Mouse (Mus musculus): ENCODE measurements around the gene Tssk4. TPM values are rescaled to one million over a fixed set of nuclear protein-coding genes. Genes with fewer than 3 reads are reported as not detected.

Tssk4 gene
- 0.41 and 0.43 TPM in 2 replicates for polyA plus RNA-seq (2015; fragmentation: Nextera tagmentation; extraction: Ambion mirVana)

- peaks cover 5% of the 10 kb centered on the region; the same call in 1 of the 2 replicates for H3K36me3 ChIP-seq
- H3K27ac ChIP-seq, result no peak within 1 kb of the TSS
- H3K9ac ChIP-seq, result no peak within 1 kb of the TSS
- WGBS, result 95% methylated on average over 2 of the region's 2 CpGs
- no peak within 1 kb of the TSS for H3K4me2 ChIP-seq
- H3K4me1 ChIP-seq (replicated peaks), result peaks cover 5% of the 10 kb centered on the region
- no peaks in the 10 kb centered on the region for H3K9me3 ChIP-seq
- ATAC-seq (ENCODE audit: low FRiP score), result no peak
- no peaks in the 10 kb centered on the region for H3K27me3 ChIP-seq
- no peak within 1 kb of the TSS for H3K4me3 ChIP-seq
These were observed at the start of gene Tssk4 for GRCm38 (mm10) chr14:55649884-55650283. Gene Tssk4 (plus strand): TSS chr14:55650184.

GRCm38 (mm10) chr14:55603271-55603632 is 46.7 kb upstream of the Tssk4 start, which contains the start of gene Irf9:
Gene Irf9 (plus strand): TSS chr14:55603571.
- Histone ChIP-seq H3K36me3 (peaks cover 87% of the 10 kb centered on the region), H3K4me2 (peak within 1 kb of the TSS; percentile 34), H3K27ac (peak within 1 kb of the TSS; percentile 35), H3K4me3 (peak within 1 kb of the TSS; percentile 15), H3K9me3 (no peaks in the 10 kb centered on the region), H3K4me1 (replicated peaks) (peaks cover 6% of the 10 kb centered on the region), H3K9ac (peak within 1 kb of the TSS; percentile 2; the same call in 1 of the 2 replicates), H3K27me3 (no peaks in the 10 kb centered on the region)
- no peak for ATAC-seq (ENCODE audit: low FRiP score)
- 88% methylated on average over 7 of the region's 7 CpGs for WGBS

GRCm38 (mm10) chr14:55603633-55604576 is 46.1 kb upstream of the Tssk4 start:
- peak; percentile 86 for ATAC-seq (ENCODE audit: low FRiP score)
- WGBS, result 25% methylated on average over 19 of the region's 19 CpGs
- Histone ChIP-seq H3K9me3 (no peaks in the 10 kb centered on the region), H3K36me3 (peaks cover 87% of the 10 kb centered on the region), H3K4me3 (peak overlapping the region; percentile 15), H3K4me2 (peak overlapping the region; percentile 34), H3K27me3 (no peaks in the 10 kb centered on the region), H3K9ac (peak overlapping the region; percentile 2; the same call in 1 of the 2 replicates), H3K27ac (peak overlapping the region; percentile 35), H3K4me1 (replicated peaks) (peaks cover 6% of the 10 kb centered on the region)

- Histone ChIP-seq H3K27me3 (no peaks in the 10 kb centered on the region), H3K4me2 (no peak overlapping the region), H3K4me1 (replicated peaks) (peaks cover 6% of the 10 kb centered on the region), H3K9me3 (no peaks in the 10 kb centered on the region), H3K36me3 (peaks cover 87% of the 10 kb centered on the region), H3K4me3 (no peak overlapping the region), H3K27ac (no peak overlapping the region), H3K9ac (no peak overlapping the region)
- no peak for ATAC-seq (ENCODE audit: low FRiP score)
- WGBS, result 91% methylated on average over 11 of the region's 11 CpGs
These were observed 45.2 kb upstream of the Tssk4 start for GRCm38 (mm10) chr14:55604823-55605222.

GRCm38 (mm10) chr14:55605743-55606459 is 44.1 kb upstream of the Tssk4 start:
- H3K4me2 ChIP-seq, result no peak overlapping the region
- H3K36me3 ChIP-seq, result peaks cover 83% of the 10 kb centered on the region
- ATAC-seq (ENCODE audit: low FRiP score), result no peak
- H3K4me1 ChIP-seq (replicated peaks), result peaks cover 6% of the 10 kb centered on the region
- WGBS, result 94% methylated on average over 16 of the region's 16 CpGs
- no peak overlapping the region for H3K27ac ChIP-seq
- H3K9me3 ChIP-seq, result no peaks in the 10 kb centered on the region
- no peak overlapping the region for H3K4me3 ChIP-seq
- H3K9ac ChIP-seq, result no peak overlapping the region
- H3K27me3 ChIP-seq, result no peaks in the 10 kb centered on the region

- 95% methylated on average over 6 of the region's 6 CpGs for WGBS
- Histone ChIP-seq H3K4me1 (replicated peaks) (peaks cover 6% of the 10 kb centered on the region), H3K4me3 (no peak overlapping the region), H3K9me3 (no peaks in the 10 kb centered on the region), H3K27me3 (no peaks in the 10 kb centered on the region), H3K36me3 (peaks cover 60% of the 10 kb centered on the region), H3K9ac (no peak overlapping the region), H3K27ac (no peak overlapping the region), H3K4me2 (no peak overlapping the region)
- no peak for ATAC-seq (ENCODE audit: low FRiP score)
These were observed 41.6 kb upstream of the Tssk4 start for GRCm38 (mm10) chr14:55608339-55608738.

- H3K9me3 ChIP-seq, result no peaks in the 10 kb centered on the region
- no peak overlapping the region for H3K4me2 ChIP-seq
- H3K36me3 ChIP-seq, result peaks cover 23% of the 10 kb centered on the region
- WGBS, result 74% methylated on average over 6 of the region's 6 CpGs
- no peak overlapping the region for H3K9ac ChIP-seq
- no peaks in the 10 kb centered on the region for H3K27me3 ChIP-seq
- no peak for ATAC-seq (ENCODE audit: low FRiP score)
- no peaks in the 10 kb centered on the region for H3K4me1 ChIP-seq (replicated peaks)
- no peak overlapping the region for H3K4me3 ChIP-seq
- no peak overlapping the region for H3K27ac ChIP-seq
These were observed 36.6 kb upstream of the Tssk4 start for GRCm38 (mm10) chr14:55613346-55613745.

GRCm38 (mm10) chr14:55614565-55615178 is 35.3 kb upstream of the Tssk4 start:
- 85% methylated on average over 7 of the region's 7 CpGs for WGBS
- no peak overlapping the region for H3K4me2 ChIP-seq
- no peaks in the 10 kb centered on the region for H3K9me3 ChIP-seq
- H3K9ac ChIP-seq, result no peak overlapping the region
- H3K27ac ChIP-seq, result no peak overlapping the region
- H3K36me3 ChIP-seq, result peaks cover 10% of the 10 kb centered on the region
- H3K4me3 ChIP-seq, result no peak overlapping the region
- peaks cover 4% of the 10 kb centered on the region; the same call in 1 of the 2 replicates for H3K4me1 ChIP-seq (replicated peaks)
- ATAC-seq (ENCODE audit: low FRiP score), result no peak
- no peaks in the 10 kb centered on the region for H3K27me3 ChIP-seq

GRCm38 (mm10) chr14:55615876-55616275 is 34.1 kb upstream of the Tssk4 start:
- Histone ChIP-seq H3K27ac (no peak overlapping the region), H3K4me1 (replicated peaks) (peaks cover 4% of the 10 kb centered on the region; the same call in 1 of the 2 replicates), H3K4me2 (no peak overlapping the region), H3K27me3 (no peaks in the 10 kb centered on the region), H3K9me3 (no peaks in the 10 kb centered on the region), H3K9ac (no peak overlapping the region), H3K36me3 (0 out of 2 replicates have a peak, but pooled peaks cover 2% of the 10 kb centered on the region), H3K4me3 (no peak overlapping the region)
- 38% methylated on average over 2 of the region's 2 CpGs for WGBS
- ATAC-seq (ENCODE audit: low FRiP score), result no peak

- no peak for ATAC-seq (ENCODE audit: low FRiP score)
- no peak overlapping the region for H3K9ac ChIP-seq
These were observed 33.1 kb upstream of the Tssk4 start for GRCm38 (mm10) chr14:55616844-55617243.

GRCm38 (mm10) chr14:55617822-55618221 is 32.2 kb upstream of the Tssk4 start, which contains the start of gene Rec8:
Gene Rec8 (plus strand): TSS chr14:55618037.
- 20% methylated on average over 21 of the region's 21 CpGs for WGBS
- H3K9ac ChIP-seq, result peak within 1 kb of the TSS; percentile 46
- peak; percentile 91 for ATAC-seq (ENCODE audit: low FRiP score)

More at GRCm38 (mm10) chr14:55616844-55617243, 33.1 kb upstream of the Tssk4 start:
- Histone ChIP-seq H3K4me2 (no peak overlapping the region), H3K4me1 (replicated peaks) (peaks cover 4% of the 10 kb centered on the region; the same call in 1 of the 2 replicates), H3K27ac (no peak overlapping the region), H3K36me3 (no peaks in the 10 kb centered on the region), H3K4me3 (no peak overlapping the region), H3K27me3 (no peaks in the 10 kb centered on the region), H3K9me3 (no peaks in the 10 kb centered on the region)
- 87% methylated on average over 2 of the region's 2 CpGs for WGBS

More at GRCm38 (mm10) chr14:55617822-55618221, 32.2 kb upstream of the Tssk4 start, which contains the start of gene Rec8:
- H3K27ac ChIP-seq, result peak within 1 kb of the TSS; percentile 12; the same call in 1 of the 2 replicates
- peaks cover 1% of the 10 kb centered on the region; the same call in 1 of the 2 replicates for H3K36me3 ChIP-seq
- H3K4me2 ChIP-seq, result peak within 1 kb of the TSS; percentile 42
- peak within 1 kb of the TSS; percentile 33 for H3K4me3 ChIP-seq
- peaks cover 4% of the 10 kb centered on the region; the same call in 1 of the 2 replicates for H3K4me1 ChIP-seq (replicated peaks)
- no peaks in the 10 kb centered on the region for H3K9me3 ChIP-seq
- no peaks in the 10 kb centered on the region for H3K27me3 ChIP-seq
